Mouse (Mus musculus): ENCODE data around the gene Etnk1. TPM values are rescaled to one million over a fixed set of nuclear protein-coding genes. Genes with fewer than 3 reads are reported as not detected.

Gene Etnk1
- total RNA-seq, 2 experiments from 2014 or later = 50.9 to 55.3 TPM

DNA sequence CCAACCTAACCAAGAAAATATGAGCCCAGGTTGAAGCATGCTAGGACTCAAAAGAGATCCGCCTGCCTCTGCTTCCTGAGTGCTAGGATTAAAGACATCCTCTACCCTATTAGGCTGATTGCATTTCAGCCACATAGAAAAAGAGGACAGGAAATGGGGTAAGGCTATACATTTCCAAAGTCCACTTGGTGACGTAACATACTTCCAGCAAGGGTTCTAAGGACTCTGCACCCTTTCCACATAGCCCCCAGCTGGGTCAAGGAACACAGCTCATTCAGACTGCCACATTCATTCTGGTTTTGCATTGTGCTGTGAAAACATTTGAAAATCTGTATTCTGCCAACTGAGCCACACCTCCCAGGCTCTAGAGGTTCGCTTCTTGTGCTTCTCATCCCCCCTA is 41.9 kb downstream of the Etnk1 start:
- peak; percentile 31; the same call in 1 of the 2 replicates for ATAC-seq (replicated peaks; ENCODE audit: poor library complexity)

DNA sequence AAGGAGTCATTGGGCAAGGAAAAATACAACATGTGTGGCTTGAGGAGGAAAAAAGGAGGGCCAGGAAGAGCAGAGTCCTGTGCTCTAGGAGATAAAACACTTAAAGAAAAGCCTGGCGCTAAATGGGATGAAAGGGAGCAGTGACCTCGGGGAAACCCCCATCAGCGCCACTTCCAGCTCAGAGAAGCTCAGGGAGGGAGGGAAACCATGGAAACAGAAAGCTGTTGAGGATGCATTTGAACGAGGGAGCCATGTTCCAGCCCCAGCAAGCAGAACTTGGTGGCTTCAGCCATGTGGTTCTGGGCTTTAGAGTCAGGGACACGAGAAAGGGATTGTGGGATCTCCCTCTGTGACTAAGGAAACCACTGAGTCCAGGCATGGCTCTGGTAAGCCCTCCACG is 45.7 kb downstream of the Etnk1 start:
- ATAC-seq (replicated peaks; ENCODE audit: poor library complexity) = no peak

DNA sequence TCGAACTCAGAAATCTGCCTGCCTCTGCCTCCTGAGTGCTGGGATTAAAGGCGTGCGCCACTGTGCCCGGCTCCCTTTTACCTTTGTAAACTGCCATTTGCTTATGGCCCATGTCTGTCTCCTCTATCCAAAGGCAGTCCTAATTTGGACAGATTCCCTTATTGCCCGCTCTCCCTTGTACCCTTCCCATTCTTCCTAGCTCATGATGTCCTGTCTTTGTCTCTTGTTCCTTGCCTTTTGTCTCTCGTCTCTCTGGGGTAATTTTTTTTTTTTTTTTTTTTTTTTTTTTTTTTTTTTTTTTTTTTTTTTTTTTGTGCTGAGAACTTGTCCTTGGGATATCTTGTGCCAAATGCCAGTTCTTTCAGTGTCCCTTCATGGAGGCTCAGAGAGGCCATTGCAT is 46.4 kb downstream of the Etnk1 start:
- no peak for ATAC-seq (replicated peaks; ENCODE audit: poor library complexity)

DNA sequence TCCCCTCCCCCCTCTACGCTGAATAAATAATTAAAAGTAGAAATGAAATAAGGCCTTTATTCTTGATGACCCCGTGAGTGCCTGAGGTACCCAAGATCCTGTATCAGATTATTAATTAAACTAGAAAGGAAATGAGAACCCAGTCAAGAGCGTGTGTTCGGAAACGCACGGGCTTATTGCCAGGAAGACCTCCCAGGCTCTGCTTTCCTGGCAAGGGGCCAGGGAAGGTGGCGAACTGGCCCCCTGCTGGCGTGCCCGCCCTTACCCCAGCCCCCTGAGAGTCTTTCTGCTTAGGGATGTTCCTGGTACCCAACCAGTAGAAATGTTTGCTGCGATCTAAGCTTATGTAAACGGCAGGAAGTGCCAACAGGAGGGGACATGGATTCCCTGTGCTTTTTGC is 49.2 kb downstream of the Etnk1 start:
- no peak for ATAC-seq (replicated peaks; ENCODE audit: poor library complexity)

GRCm38 (mm10) chr6:143219347-143219746 is 52.3 kb downstream of the Etnk1 start:
- peak; percentile 92 for ATAC-seq (replicated peaks; ENCODE audit: poor library complexity)

- peak; percentile 14; the same call in 1 of the 2 replicates for ATAC-seq (replicated peaks; ENCODE audit: poor library complexity)
These were observed 54.2 kb downstream of the Etnk1 start for GRCm38 (mm10) chr6:143221245-143221644.

- no peak for ATAC-seq (replicated peaks; ENCODE audit: poor library complexity)
These were observed 57.0 kb downstream of the Etnk1 start for GRCm38 (mm10) chr6:143224057-143224456.

- ATAC-seq (replicated peaks; ENCODE audit: poor library complexity) = peak; percentile 67
These were observed 57.9 kb downstream of the Etnk1 start for GRCm38 (mm10) chr6:143224885-143225284.

DNA sequence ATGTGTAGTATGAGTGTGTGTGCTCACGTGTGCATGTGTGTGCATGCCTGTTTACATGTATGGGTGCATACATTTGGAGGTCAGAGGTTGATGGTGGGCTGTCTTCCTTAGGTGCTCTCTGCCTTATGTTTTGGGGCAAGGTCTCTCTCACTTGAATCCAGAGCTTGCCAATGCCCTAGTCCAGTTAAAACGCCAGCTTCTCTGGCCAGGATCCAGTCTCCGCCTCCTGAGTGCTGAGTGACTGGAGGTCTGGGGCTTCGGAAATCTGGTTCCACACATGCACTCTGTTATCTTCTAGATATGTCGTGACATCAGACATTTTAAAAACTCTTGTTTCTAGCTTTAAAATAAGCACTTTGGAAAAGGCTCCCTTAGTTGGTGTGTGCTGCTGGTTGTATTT is 61.7 kb downstream of the Etnk1 start:
- ATAC-seq (replicated peaks; ENCODE audit: poor library complexity) = no peak

GRCm38 (mm10) chr6:143229906-143230305 is 62.9 kb downstream of the Etnk1 start:
- ATAC-seq (replicated peaks; ENCODE audit: poor library complexity) = no peak

- ATAC-seq (replicated peaks; ENCODE audit: poor library complexity) = peak; percentile 70
These were observed 63.9 kb downstream of the Etnk1 start for GRCm38 (mm10) chr6:143230888-143231287.

DNA sequence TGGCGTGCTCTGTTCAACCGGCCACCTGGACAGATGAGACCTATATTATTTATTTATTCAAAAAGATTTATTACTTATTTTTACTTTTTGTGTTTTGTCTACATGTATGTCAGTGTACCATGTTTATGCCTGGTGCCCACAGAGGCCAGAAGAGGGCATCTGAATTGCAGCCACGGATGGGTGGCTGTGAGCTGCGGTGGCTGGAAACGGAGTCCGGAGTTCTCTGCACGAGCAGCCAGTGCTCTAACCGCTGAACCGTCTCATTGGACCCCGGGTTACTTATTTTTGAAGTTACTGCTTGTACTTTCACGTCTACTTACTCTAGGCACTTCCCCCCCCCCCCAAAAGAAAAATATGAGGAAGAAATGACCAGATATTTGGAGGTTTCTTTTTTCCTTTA is 65.7 kb downstream of the Etnk1 start:
- ATAC-seq (replicated peaks; ENCODE audit: poor library complexity) = no peak

DNA sequence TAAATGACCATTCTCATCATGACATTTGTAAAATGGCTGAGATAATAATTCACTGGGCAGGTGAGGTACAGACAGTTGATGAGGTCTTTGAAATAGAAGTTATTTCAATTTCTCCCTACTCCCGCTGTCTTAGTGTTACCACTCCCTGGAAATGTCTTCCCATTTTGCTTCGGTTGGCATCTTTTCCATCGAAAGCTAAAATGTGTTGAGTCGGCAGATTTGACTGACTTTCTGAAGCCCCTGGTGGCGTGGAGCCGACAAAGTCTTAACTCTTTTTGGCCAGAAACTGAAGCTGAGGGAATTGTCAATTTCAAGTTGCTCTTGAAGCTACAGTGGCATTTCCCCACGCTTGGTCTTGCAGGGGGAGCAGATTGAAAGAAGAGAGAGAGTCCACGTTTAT is 67.8 kb downstream of the Etnk1 start:
- no peak for ATAC-seq (replicated peaks; ENCODE audit: poor library complexity)

GRCm38 (mm10) chr6:143239362-143240074 is 72.5 kb downstream of the Etnk1 start:
- no peak for ATAC-seq (replicated peaks; ENCODE audit: poor library complexity)

- no peak for ATAC-seq (replicated peaks; ENCODE audit: poor library complexity)
These were observed 76.2 kb downstream of the Etnk1 start for GRCm38 (mm10) chr6:143243191-143243590.

DNA sequence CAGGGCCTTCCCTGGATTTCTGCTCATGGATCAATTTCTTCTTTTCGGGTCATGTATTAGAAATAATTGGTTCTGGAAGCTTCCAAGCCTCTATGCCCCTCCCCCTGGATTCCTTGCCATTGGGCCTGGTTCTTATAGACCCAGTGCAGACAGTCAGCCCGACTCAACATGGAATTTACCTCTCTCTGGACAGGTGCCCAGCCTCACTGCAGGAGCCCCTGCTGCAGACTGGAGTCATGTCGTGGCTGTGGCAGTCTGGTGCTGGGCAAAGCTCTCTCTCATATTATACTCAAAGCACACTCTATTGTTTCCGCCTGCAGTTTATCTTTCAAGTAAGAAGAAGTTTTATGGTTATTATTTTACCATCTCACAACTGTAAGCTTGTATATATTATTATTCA is 90.9 kb downstream of the Etnk1 start:
- no peak for ATAC-seq (replicated peaks; ENCODE audit: poor library complexity)

GRCm38 (mm10) chr6:143259169-143259629 is 92.2 kb downstream of the Etnk1 start:
- ATAC-seq (replicated peaks; ENCODE audit: poor library complexity) = no peak

- no peak for ATAC-seq (replicated peaks; ENCODE audit: poor library complexity)
These were observed 93.0 kb downstream of the Etnk1 start for GRCm38 (mm10) chr6:143259870-143260559.

- ATAC-seq (replicated peaks; ENCODE audit: poor library complexity) = no peak
These were observed 93.7 kb downstream of the Etnk1 start for GRCm38 (mm10) chr6:143260560-143261288.

- no peak for ATAC-seq (replicated peaks; ENCODE audit: poor library complexity)
These were observed 94.3 kb downstream of the Etnk1 start for GRCm38 (mm10) chr6:143261289-143261665.

- no peak for ATAC-seq (replicated peaks; ENCODE audit: poor library complexity)
These were observed 98.5 kb downstream of the Etnk1 start for GRCm38 (mm10) chr6:143265482-143265881.

DNA sequence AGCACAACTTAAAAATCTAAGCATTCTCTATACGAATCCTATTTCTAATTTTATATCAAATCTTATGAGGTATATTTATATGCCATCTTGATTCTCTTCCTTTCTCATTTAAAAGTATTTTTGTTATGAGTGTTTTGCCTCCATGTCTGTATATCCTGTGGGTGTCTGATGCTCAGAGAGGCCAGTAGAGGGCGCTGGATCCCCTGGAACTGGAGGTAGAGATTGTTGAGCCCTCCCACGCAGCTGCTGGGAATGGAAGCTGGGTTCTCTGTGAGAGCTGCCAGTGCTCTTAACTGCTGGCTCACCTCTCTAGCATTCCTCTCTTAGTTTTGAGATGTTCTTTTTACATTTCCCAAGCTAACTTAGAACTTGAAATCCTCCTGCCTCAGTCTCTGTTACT is 112.2 kb downstream of the Etnk1 start:
- peak; percentile 70 for ATAC-seq (replicated peaks; ENCODE audit: poor library complexity)

Data from megakaryocyte progenitor cell, adult 5-6 weeks (primary cell).